Mouse (Mus musculus) cortical plate, adult 2 months (tissue): ENCODE data around the gene Gm10031. TPM values are rescaled to one million over a fixed set of nuclear protein-coding genes. Genes with fewer than 3 reads are reported as not detected.
"Not testable (repeated sequence)": the region's sequence is repeated elsewhere in the genome, so short reads cannot be mapped to it uniquely, and the experiment has no call there.

Experiments
- H3K27ac ChIP-seq: fragments of 200-500 bp; 2 replicates; pipeline ENCODE4 v1.5.1; 2012; ENCODE audit warnings: low read length, control low read depth, inconsistent platforms; ENCODE audit not compliant: insufficient read depth
- H3K4me1 ChIP-seq: fragments of 200-500 bp; 2 replicates; pipeline ENCODE4 v1.6.1; 2011; ENCODE audit warnings: low read length; ENCODE audit not compliant: control insufficient read depth, insufficient read depth
- H3K4me3 ChIP-seq: fragments of 200-500 bp; 2 replicates; pipeline ENCODE4 v1.5.1; 2011; ENCODE audit warnings: mild to moderate bottlenecking, low read length, control low read depth; ENCODE audit not compliant: insufficient read depth
- CTCF ChIP-seq: fragments of 200-500 bp; IDR thresholded peaks from 2 replicates; pipeline ENCODE4 v1.5.1; 2011; ENCODE audit warnings: mild to moderate bottlenecking, control low read depth, low read length; ENCODE audit not compliant: insufficient read depth; ENCODE audit errors: extremely low read depth
- POLR2A ChIP-seq: fragments of 200-500 bp; IDR thresholded peaks from 2 replicates; pipeline ENCODE4 v1.6.1; 2011; ENCODE audit warnings: mild to moderate bottlenecking, low read length, control low read depth; ENCODE audit not compliant: insufficient read depth; ENCODE audit errors: extremely low read depth
- polyA plus RNA-seq: library from polyadenylated mRNA; depleted of rRNA; stranded (reverse); fragments of >200 nt; gene quantifications from 2 replicates; pipeline ENCODE4 v1.2.3, GENCODE M21; 2012

Gm10031 gene
- polyA plus RNA-seq, 1 experiment, result 9.7 TPM

- Histone ChIP-seq H3K27ac (no peak overlapping the region), H3K4me3 (no peak overlapping the region), H3K4me1 (no peaks in the 10 kb centered on the region)
- TF ChIP-seq CTCF (no peak), POLR2A (no peak)
These were observed 18.8 kb upstream of the Gm10031 start for GRCm38 (mm10) chr1:156504945-156505523.

- no peak overlapping the region for H3K27ac ChIP-seq
- H3K4me1 ChIP-seq, result no peaks in the 10 kb centered on the region
- no peak for TF ChIP-seq CTCF
- TF ChIP-seq POLR2A, result no peak
- H3K4me3 ChIP-seq, result no peak overlapping the region
These were observed 17.9 kb upstream of the Gm10031 start for GRCm38 (mm10) chr1:156505901-156506300.

GRCm38 (mm10) chr1:156507753-156508152 is 16.1 kb upstream of the Gm10031 start:
- no peak for TF ChIP-seq POLR2A
- TF ChIP-seq CTCF, result no peak
- no peak overlapping the region for H3K27ac ChIP-seq
- no peak overlapping the region for H3K4me3 ChIP-seq
- no peaks in the 10 kb centered on the region for H3K4me1 ChIP-seq

GRCm38 (mm10) chr1:156520136-156520780 is 3.6 kb upstream of the Gm10031 start:
- TF ChIP-seq POLR2A (no peak), CTCF (no peak)
- H3K4me1 ChIP-seq, result no peaks in the 10 kb centered on the region

GRCm38 (mm10) chr1:156521796-156522517 is 1.9 kb upstream of the Gm10031 start:
- Histone ChIP-seq H3K4me1 (no peaks in the 10 kb centered on the region), H3K4me3 (no peak overlapping the region), H3K27ac (no peak overlapping the region)
- TF ChIP-seq POLR2A, result no peak
- TF ChIP-seq CTCF, result no peak

More at GRCm38 (mm10) chr1:156520136-156520780, 3.6 kb upstream of the Gm10031 start:
- Histone ChIP-seq H3K27ac (no peak overlapping the region), H3K4me3 (no peak overlapping the region)

GRCm38 (mm10) chr1:156532476-156533175 is 8.8 kb downstream of the Gm10031 start:
- not testable (repeated sequence) for H3K4me1 ChIP-seq, H3K4me3 ChIP-seq, H3K27ac ChIP-seq

GRCm38 (mm10) chr1:156533483-156533882 is 9.7 kb downstream of the Gm10031 start:
- TF ChIP-seq POLR2A (no peak), CTCF (no peak)

GRCm38 (mm10) chr1:156533911-156534310 is 10.1 kb downstream of the Gm10031 start:
- Histone ChIP-seq H3K27ac (no peak overlapping the region), H3K4me1 (no peaks in the 10 kb centered on the region), H3K4me3 (no peak overlapping the region)
- TF ChIP-seq CTCF (no peak), POLR2A (no peak)

More at GRCm38 (mm10) chr1:156533483-156533882, 9.7 kb downstream of the Gm10031 start:
- Histone ChIP-seq H3K27ac (no peak overlapping the region), H3K4me3 (no peak overlapping the region), H3K4me1 (no peaks in the 10 kb centered on the region)

- TF ChIP-seq CTCF (no peak), POLR2A (no peak)
- Histone ChIP-seq H3K4me1 (no peaks in the 10 kb centered on the region), H3K27ac (no peak overlapping the region), H3K4me3 (no peak overlapping the region)
These were observed 13.2 kb downstream of the Gm10031 start for GRCm38 (mm10) chr1:156537031-156537430.
